Mouse (Mus musculus): ENCODE data around the gene Fgfbp3.

DNA sequence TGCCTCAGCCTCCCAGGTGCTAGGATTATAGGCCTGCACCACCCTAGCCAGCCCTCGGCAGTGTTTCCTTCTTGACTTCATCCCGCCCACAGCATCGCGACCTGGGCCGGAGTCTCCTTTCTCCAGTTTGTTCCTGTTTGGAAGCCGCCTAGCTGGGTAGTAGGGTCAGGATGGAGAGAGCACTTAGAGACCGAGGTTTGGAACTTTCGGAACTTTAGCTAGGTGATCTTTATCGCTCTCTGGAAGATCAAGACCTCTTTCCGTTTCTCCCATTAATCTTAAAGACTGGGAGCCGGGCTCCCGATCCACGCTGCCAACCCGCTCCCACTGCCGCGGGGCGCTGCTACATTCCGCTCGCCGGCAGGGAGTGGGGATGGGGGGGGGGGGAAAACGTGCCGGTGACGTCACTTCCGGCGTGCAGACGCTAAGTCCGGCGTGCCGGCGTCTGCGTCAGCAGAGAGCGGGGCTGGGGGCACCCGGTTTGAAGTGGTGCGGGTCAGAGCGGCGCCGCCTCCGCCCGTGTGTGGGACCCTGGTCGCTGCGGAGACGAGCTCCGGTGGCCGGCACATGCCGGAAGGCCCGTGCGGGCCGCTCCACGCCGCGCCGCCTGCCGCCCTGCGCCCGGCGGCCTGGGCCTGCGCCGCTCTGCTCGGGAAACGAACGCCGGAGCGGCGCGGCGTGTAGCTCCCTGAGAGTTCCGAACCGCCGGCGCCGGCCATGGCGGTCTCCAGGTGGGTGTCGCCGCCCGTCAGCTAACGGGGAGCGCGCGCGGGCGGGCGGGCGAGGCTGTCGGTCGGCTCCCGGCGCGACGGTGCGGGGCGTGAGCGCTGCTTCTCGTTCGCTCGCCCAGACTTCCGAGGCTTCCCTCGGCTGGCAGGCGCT, 6.5 kb upstream of the Fgfbp3 start, which contains the start of gene Btaf1:
- TF ChIP-seq CTCF (IDR thresholded peaks at IDR 0.05) (peak; percentile 23; the same call in 1 of the 2 replicates), EP300 (IDR thresholded peaks at IDR 0.05) (no peak)

All from lung, postnatal 0 days (tissue).